Mouse (Mus musculus): ENCODE data around the gene Slc25a4. TPM values are rescaled to one million over a fixed set of nuclear protein-coding genes. Genes with fewer than 3 reads are reported as not detected.

Gene Slc25a4
- polyA plus RNA-seq, 1 experiment from 2014 or later, result 486 TPM

DNA sequence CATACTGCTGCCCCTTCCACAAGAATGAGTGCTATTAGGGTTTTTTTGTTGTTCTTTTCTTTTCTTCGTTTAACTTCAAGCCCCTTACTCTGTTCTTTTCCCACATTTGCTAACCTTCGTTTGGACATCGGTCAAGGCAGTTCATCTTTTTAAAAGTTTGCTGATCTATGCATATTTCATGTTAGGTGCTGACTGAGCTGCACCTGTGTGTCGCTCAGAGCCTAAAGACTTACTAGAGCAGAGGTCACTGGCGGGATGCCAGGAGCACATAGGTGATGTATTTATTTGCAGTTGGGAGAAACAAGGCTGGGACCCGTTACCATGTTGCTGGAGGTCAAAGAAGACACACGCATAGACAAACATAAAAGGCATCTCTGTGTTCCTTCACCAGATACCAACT lies 1.1 kb upstream of the Slc25a4 start:
- no peak overlapping the region for H3K9ac ChIP-seq (ENCODE audit: low read depth, low read length)
- H3K9me3 ChIP-seq (ENCODE audit: control insufficient read depth, low read length), result no peaks in the 10 kb centered on the region
- no peak for DNase-seq (ENCODE audit: low spot score)
- peaks cover 5% of the 10 kb centered on the region; the same call in 1 of the 2 replicates for H3K4me1 ChIP-seq (replicated peaks; ENCODE audit: control insufficient read depth, insufficient read depth, low read length)
- WGBS, result 48% methylated on average over 7 of the region's 7 CpGs
- ATAC-seq (ENCODE audit: low FRiP score), result no peak
- no peak overlapping the region for H3K27ac ChIP-seq (ENCODE audit: low read depth, low read length)
- H3K27me3 ChIP-seq (ENCODE audit: control insufficient read depth, insufficient read depth, low read length), result 0 out of 2 replicates have a peak, but pooled peaks cover under 1% of the 10 kb centered on the region
- H3K4me2 ChIP-seq (replicated peaks; ENCODE audit: low read depth, low read length), result no peak overlapping the region
- H3K4me3 ChIP-seq (ENCODE audit: low read depth, low read length), result no peak overlapping the region
- H3K36me3 ChIP-seq (ENCODE audit: control insufficient read depth, insufficient read depth, low read length), result peaks cover 5% of the 10 kb centered on the region; the same call in 1 of the 2 replicates

DNA sequence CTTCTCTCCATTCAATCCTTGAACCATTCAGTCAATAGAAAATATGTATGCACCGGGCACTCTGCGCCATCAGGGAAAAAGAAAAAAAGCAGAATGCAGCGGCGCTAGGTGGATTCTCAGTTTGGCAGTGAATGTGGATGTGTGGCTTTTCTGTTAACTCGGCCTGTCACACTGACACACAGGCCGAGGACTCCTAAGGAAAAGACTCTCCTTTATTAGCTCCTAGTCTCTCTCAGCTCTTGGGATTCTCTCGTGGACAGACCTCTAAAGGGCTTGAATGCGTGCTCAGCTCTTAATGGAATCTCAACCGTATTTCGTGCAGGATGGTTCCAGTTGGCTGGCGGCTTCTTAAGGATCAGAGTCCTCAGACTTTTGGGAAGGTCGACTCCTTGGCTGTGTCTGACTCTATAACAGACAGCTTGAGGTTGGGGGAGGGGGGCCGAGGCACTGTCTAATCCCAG lies 557 bp upstream of the Slc25a4 start:
- DNase-seq (ENCODE audit: low spot score), result peak; percentile 41

DNA sequence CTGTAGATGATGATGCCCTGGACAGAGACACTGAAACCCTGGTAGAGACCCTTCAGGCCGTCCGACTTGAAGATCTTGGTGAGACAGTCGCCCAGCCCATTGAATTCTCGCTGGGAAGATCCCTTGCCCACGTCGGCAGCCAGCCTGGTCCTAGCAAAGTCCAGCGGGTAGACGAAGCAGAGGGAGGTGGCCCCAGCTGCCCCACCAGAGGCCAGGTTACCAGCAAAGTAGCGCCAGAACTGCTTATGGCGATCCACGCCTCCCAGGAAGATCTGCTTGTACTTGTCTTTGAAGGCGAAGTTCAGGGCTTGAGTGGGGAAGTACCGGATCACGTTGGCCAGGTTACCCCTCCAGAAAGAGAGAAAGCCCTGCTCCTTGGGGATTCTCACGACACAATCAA lies 2.0 kb downstream of the Slc25a4 start:
- Histone ChIP-seq H3K27ac (ENCODE audit: low read depth, low read length) (no peak overlapping the region), H3K27me3 (ENCODE audit: control insufficient read depth, insufficient read depth, low read length) (no peaks in the 10 kb centered on the region), H3K4me2 (replicated peaks; ENCODE audit: low read depth, low read length) (peak overlapping the region; percentile 78; the same call in 1 of the 2 replicates), H3K9me3 (ENCODE audit: control insufficient read depth, low read length) (no peaks in the 10 kb centered on the region), H3K36me3 (ENCODE audit: control insufficient read depth, insufficient read depth, low read length) (peaks cover 12% of the 10 kb centered on the region), H3K4me3 (ENCODE audit: low read depth, low read length) (peak overlapping the region; percentile 74), H3K9ac (ENCODE audit: low read depth, low read length) (peak overlapping the region; percentile 83; the same call in 1 of the 2 replicates), H3K4me1 (replicated peaks; ENCODE audit: control insufficient read depth, insufficient read depth, low read length) (peaks cover 5% of the 10 kb centered on the region; the same call in 1 of the 2 replicates)
- WGBS, result 83% methylated on average over 15 of the region's 15 CpGs
- ATAC-seq (ENCODE audit: low FRiP score) (no peak), DNase-seq (ENCODE audit: low spot score) (no peak)

More for the DNA sequence above, 557 bp upstream of the Slc25a4 start:
- Histone ChIP-seq H3K4me2 (replicated peaks; ENCODE audit: low read depth, low read length) (peak overlapping the region; percentile 78), H3K4me1 (replicated peaks; ENCODE audit: control insufficient read depth, insufficient read depth, low read length) (peaks cover 5% of the 10 kb centered on the region; the same call in 1 of the 2 replicates), H3K4me3 (ENCODE audit: low read depth, low read length) (peak overlapping the region; percentile 74), H3K27me3 (ENCODE audit: control insufficient read depth, insufficient read depth, low read length) (no peaks in the 10 kb centered on the region), H3K9me3 (ENCODE audit: control insufficient read depth, low read length) (no peaks in the 10 kb centered on the region), H3K9ac (ENCODE audit: low read depth, low read length) (peak overlapping the region; percentile 83), H3K36me3 (ENCODE audit: control insufficient read depth, insufficient read depth, low read length) (peaks cover 5% of the 10 kb centered on the region; the same call in 1 of the 2 replicates), H3K27ac (ENCODE audit: low read depth, low read length) (peak overlapping the region; percentile 94)
- WGBS, result 4% methylated on average over 13 of the region's 13 CpGs
- no peak for ATAC-seq (ENCODE audit: low FRiP score)

DNA sequence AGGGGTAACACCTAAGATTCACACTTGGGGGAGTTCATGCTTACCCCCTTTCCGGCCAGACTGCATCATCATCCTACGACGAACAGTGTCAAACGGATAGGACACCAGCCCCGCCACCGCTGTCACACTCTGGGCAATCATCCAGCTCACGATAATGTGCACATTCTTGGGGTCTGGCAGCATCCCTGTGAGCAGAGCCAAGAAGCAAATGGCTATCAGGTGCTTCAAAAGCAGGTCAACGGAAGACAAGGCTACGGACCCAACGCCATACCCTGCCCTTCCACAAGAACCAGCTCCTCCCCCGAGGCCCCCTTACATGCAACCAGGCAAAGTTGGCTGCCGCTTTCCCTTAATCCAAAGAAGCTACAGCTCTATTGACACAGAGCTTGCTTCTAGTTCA lies 2.7 kb downstream of the Slc25a4 start:
- H3K36me3 ChIP-seq (ENCODE audit: control insufficient read depth, insufficient read depth, low read length), result peaks cover 12% of the 10 kb centered on the region
- H3K9ac ChIP-seq (ENCODE audit: low read depth, low read length), result no peak overlapping the region

DNA sequence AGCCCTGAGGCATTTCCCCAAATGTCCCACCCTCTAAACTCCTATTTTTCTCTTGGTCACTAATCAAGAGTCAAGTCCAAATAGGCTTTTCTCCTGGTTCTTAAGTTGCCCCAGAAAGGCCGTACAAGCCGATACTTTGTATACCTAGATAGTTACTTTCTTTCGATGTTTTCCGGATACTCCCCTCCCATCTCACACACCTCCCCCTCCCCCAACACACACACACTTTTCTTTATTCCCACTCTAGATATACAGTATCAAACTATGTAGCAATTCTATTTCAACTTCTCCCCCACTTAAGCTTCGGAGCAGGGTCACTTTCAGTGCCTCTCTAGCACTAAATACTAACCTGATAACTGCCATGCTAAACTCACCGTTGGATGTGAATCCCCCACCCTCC lies 5.0 kb downstream of the Slc25a4 start:
- ATAC-seq (ENCODE audit: low FRiP score), result no peak
- Histone ChIP-seq H3K4me3 (ENCODE audit: low read depth, low read length) (no peak overlapping the region), H3K4me1 (replicated peaks; ENCODE audit: control insufficient read depth, insufficient read depth, low read length) (0 out of 2 replicates have a peak, but pooled peaks cover 3% of the 10 kb centered on the region), H3K4me2 (replicated peaks; ENCODE audit: low read depth, low read length) (no peak overlapping the region), H3K9me3 (ENCODE audit: control insufficient read depth, low read length) (no peaks in the 10 kb centered on the region), H3K27me3 (ENCODE audit: control insufficient read depth, insufficient read depth, low read length) (no peaks in the 10 kb centered on the region), H3K9ac (ENCODE audit: low read depth, low read length) (no peak overlapping the region), H3K36me3 (ENCODE audit: control insufficient read depth, insufficient read depth, low read length) (peaks cover 12% of the 10 kb centered on the region), H3K27ac (ENCODE audit: low read depth, low read length) (no peak overlapping the region)
- 94% methylated on average over 6 of the region's 6 CpGs for WGBS
- no peak for DNase-seq (ENCODE audit: low spot score)

More for the DNA sequence above, 2.7 kb downstream of the Slc25a4 start:
- Histone ChIP-seq H3K27ac (ENCODE audit: low read depth, low read length) (no peak overlapping the region), H3K4me2 (replicated peaks; ENCODE audit: low read depth, low read length) (0 out of 2 replicates have a peak overlapping the region, but pooled peaks have one; percentile 78), H3K4me1 (replicated peaks; ENCODE audit: control insufficient read depth, insufficient read depth, low read length) (peaks cover 5% of the 10 kb centered on the region; the same call in 1 of the 2 replicates), H3K27me3 (ENCODE audit: control insufficient read depth, insufficient read depth, low read length) (no peaks in the 10 kb centered on the region), H3K4me3 (ENCODE audit: low read depth, low read length) (no peak overlapping the region), H3K9me3 (ENCODE audit: control insufficient read depth, low read length) (no peaks in the 10 kb centered on the region)
- DNase-seq (ENCODE audit: low spot score) (no peak), ATAC-seq (ENCODE audit: low FRiP score) (no peak)
- WGBS, result 92% methylated on average over 12 of the region's 12 CpGs

DNA sequence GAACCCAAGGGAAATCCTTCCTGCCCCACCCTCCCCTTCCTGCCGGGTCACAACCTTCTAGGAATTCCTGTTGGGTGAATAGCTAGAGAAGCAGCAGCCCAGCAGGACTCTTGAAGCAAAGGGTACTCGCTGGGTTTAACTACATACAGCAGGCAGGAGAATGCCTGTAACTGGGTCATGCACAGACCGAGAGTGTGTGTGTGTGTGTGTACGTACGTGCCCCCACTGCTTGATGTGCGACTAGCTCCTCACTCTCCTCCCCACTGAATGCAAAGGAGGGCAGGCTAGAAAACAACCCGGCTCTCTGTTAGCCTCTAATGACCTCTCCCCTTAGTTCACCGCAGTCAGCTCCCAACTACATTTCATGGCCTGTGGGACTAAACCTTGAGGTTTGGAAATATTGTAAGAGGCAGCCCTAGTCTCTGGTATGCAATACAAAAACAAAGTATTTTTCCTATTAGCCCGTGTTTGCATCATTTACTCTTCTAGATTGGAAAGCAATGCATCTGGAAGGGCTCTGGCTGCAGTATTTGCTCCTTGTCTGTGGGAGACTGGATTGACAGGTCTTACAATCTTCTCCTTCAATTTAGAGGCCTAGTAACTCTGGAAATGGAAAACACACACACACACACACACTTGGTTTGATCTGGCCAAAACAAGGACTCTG lies 6.0 kb downstream of the Slc25a4 start:
- WGBS, result 79% methylated on average over 9 of the region's 9 CpGs
- DNase-seq (ENCODE audit: low spot score) (no peak), ATAC-seq (ENCODE audit: low FRiP score) (no peak)
- H3K9ac ChIP-seq (ENCODE audit: low read depth, low read length), result no peak overlapping the region
- no peak overlapping the region for H3K4me2 ChIP-seq (replicated peaks; ENCODE audit: low read depth, low read length)
- 0 out of 2 replicates have a peak, but pooled peaks cover 3% of the 10 kb centered on the region for H3K4me1 ChIP-seq (replicated peaks; ENCODE audit: control insufficient read depth, insufficient read depth, low read length)
- H3K27ac ChIP-seq (ENCODE audit: low read depth, low read length), result no peak overlapping the region
- H3K27me3 ChIP-seq (ENCODE audit: control insufficient read depth, insufficient read depth, low read length), result no peaks in the 10 kb centered on the region
- no peak overlapping the region for H3K4me3 ChIP-seq (ENCODE audit: low read depth, low read length)
- H3K36me3 ChIP-seq (ENCODE audit: control insufficient read depth, insufficient read depth, low read length), result peaks cover 12% of the 10 kb centered on the region
- no peaks in the 10 kb centered on the region for H3K9me3 ChIP-seq (ENCODE audit: control insufficient read depth, low read length)

DNA sequence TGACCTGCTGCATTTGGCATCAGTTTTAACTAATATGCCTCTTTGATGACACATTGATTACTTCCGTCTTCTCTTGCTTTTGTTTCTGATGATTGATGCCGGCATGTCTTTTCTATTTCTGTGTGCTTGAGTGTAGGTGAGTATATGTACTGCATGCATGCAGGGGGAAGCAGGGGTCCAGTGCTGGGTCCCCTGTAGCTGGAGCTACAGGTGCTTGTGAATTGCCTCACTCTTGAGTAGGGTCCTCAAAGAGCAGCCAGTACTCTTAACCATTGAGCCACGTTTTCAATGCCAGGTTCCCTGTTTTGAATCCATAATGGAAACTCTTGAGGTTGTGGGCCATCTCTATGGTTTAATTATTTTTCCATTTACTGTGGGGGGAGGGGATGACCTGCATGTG lies 6.8 kb downstream of the Slc25a4 start:
- Histone ChIP-seq H3K4me2 (replicated peaks; ENCODE audit: low read depth, low read length) (no peak overlapping the region), H3K27ac (ENCODE audit: low read depth, low read length) (no peak overlapping the region), H3K9ac (ENCODE audit: low read depth, low read length) (no peak overlapping the region), H3K4me1 (replicated peaks; ENCODE audit: control insufficient read depth, insufficient read depth, low read length) (0 out of 2 replicates have a peak, but pooled peaks cover 3% of the 10 kb centered on the region), H3K36me3 (ENCODE audit: control insufficient read depth, insufficient read depth, low read length) (peaks cover 12% of the 10 kb centered on the region), H3K27me3 (ENCODE audit: control insufficient read depth, insufficient read depth, low read length) (no peaks in the 10 kb centered on the region), H3K9me3 (ENCODE audit: control insufficient read depth, low read length) (no peaks in the 10 kb centered on the region), H3K4me3 (ENCODE audit: low read depth, low read length) (no peak overlapping the region)
- ATAC-seq (ENCODE audit: low FRiP score) (no peak), DNase-seq (ENCODE audit: low spot score) (no peak)
- 88% methylated on average over 3 of the region's 3 CpGs for WGBS

DNA sequence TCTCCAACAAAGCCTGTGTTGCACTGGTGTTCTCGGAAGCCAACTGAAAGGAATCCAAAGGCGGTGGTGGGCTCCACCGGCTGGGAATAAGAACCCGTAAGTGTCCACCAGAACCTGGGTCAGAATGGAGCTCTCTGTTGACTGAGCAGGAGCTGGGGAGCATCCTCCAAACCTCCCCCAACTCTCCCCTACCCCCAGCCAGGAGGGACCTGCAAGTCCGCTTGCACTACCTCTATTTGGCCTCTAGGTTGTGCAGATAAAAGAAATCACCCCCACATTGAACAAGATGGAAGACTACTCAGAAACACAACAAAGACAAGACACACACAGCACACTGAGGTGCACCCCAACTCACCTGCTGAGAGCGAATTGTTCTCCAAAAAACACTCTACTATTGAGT lies 8.7 kb downstream of the Slc25a4 start:
- H3K9me3 ChIP-seq (ENCODE audit: control insufficient read depth, low read length), result no peaks in the 10 kb centered on the region
- H3K4me1 ChIP-seq (replicated peaks; ENCODE audit: control insufficient read depth, insufficient read depth, low read length), result no peaks in the 10 kb centered on the region
- no peaks in the 10 kb centered on the region for H3K27me3 ChIP-seq (ENCODE audit: control insufficient read depth, insufficient read depth, low read length)
- peaks cover 7% of the 10 kb centered on the region for H3K36me3 ChIP-seq (ENCODE audit: control insufficient read depth, insufficient read depth, low read length)
- DNase-seq (ENCODE audit: low spot score) (no peak), ATAC-seq (ENCODE audit: low FRiP score) (no peak)
- H3K9ac ChIP-seq (ENCODE audit: low read depth, low read length), result no peak overlapping the region
- H3K27ac ChIP-seq (ENCODE audit: low read depth, low read length), result no peak overlapping the region
- WGBS, result 86% methylated on average over 6 of the region's 6 CpGs
- no peak overlapping the region for H3K4me3 ChIP-seq (ENCODE audit: low read depth, low read length)
- H3K4me2 ChIP-seq (replicated peaks; ENCODE audit: low read depth, low read length), result no peak overlapping the region

DNA sequence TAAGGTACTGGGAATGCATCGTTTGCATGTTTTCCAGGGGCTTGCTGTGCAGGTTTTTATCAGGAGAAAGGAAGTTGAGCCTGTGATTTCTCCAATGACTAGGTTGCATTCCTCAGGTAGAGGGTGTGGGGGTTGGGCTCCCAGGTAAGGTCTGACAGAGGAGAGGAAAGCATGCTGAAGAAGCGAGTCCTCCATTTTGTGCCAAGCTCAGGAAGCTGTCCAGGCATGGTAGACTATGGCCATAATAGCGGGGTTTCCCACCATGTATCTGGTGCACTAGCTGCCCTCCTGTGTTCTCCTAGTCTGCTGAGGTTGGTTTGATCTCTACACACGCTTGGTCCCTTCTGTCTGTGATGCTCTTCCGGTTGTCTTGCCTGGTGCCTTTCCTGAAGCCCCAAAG lies 13.4 kb downstream of the Slc25a4 start:
- DNase-seq (ENCODE audit: low spot score) (no peak), ATAC-seq (ENCODE audit: low FRiP score) (no peak)
- 91% methylated on average over 5 of the region's 5 CpGs for WGBS
- H3K4me1 ChIP-seq (replicated peaks; ENCODE audit: control insufficient read depth, insufficient read depth, low read length), result no peaks in the 10 kb centered on the region
- H3K27ac ChIP-seq (ENCODE audit: low read depth, low read length), result no peak overlapping the region
- no peaks in the 10 kb centered on the region for H3K27me3 ChIP-seq (ENCODE audit: control insufficient read depth, insufficient read depth, low read length)
- no peak overlapping the region for H3K4me2 ChIP-seq (replicated peaks; ENCODE audit: low read depth, low read length)
- H3K4me3 ChIP-seq (ENCODE audit: low read depth, low read length), result no peak overlapping the region
- H3K9me3 ChIP-seq (ENCODE audit: control insufficient read depth, low read length), result no peaks in the 10 kb centered on the region
- no peak overlapping the region for H3K9ac ChIP-seq (ENCODE audit: low read depth, low read length)
- no peaks in the 10 kb centered on the region for H3K36me3 ChIP-seq (ENCODE audit: control insufficient read depth, insufficient read depth, low read length)

All from hindbrain, embryonic 11.5 days (tissue).